Mouse (Mus musculus) hindbrain, embryonic 15.5 days (tissue): ENCODE results near the gene Htt. TPM values are rescaled to one million over a fixed set of nuclear protein-coding genes. Genes with fewer than 3 reads are reported as not detected.
A peak's percentile ranks its signal among the peaks of the same experiment; 100 is the strongest.

Experiments used
- ATAC-seq: fragments of 200-750 bp; cut with Nextera tagmentation; 2 replicates; pipeline ENCODE4 v1.8.0; 2017; ENCODE audit warnings: low read depth, moderate number of reproducible peaks, moderate TSS enrichment; ENCODE audit not compliant: low FRiP score
- H3K27ac ChIP-seq: fragments of 300-500 bp; sonication (generic); replicated peaks from 2 replicates; pipeline ENCODE4 v1.5.1; 2015; ENCODE audit warnings: mild to moderate bottlenecking, inconsistent platforms
- H3K27me3 ChIP-seq: fragments of 300-500 bp; sonication (generic); 2 replicates; pipeline ENCODE4 v1.6.1; 2015; ENCODE audit warnings: control low read depth, inconsistent platforms
- H3K36me3 ChIP-seq: fragments of 300-500 bp; sonication (generic); 2 replicates; pipeline ENCODE4 v1.6.1; 2015; ENCODE audit warnings: control low read depth, inconsistent platforms
- H3K4me1 ChIP-seq: fragments of 300-500 bp; sonication (generic); replicated peaks from 2 replicates; pipeline ENCODE4 v1.6.1; 2015; ENCODE audit warnings: control low read depth, inconsistent platforms
- H3K4me2 ChIP-seq: fragments of 300-500 bp; sonication (generic); 2 replicates; pipeline ENCODE4 v1.6.1; 2015; ENCODE audit warnings: moderate library complexity, mild to moderate bottlenecking, inconsistent platforms
- H3K4me3 ChIP-seq: fragments of 300-500 bp; sonication (generic); 2 replicates; pipeline ENCODE4 v1.5.1; 2015; ENCODE audit warnings: mild to moderate bottlenecking, inconsistent platforms
- H3K9ac ChIP-seq: fragments of 300-500 bp; sonication (generic); 2 replicates; pipeline ENCODE4 v1.6.1; 2015; ENCODE audit warnings: inconsistent platforms
- H3K9me3 ChIP-seq: fragments of 300-500 bp; sonication (generic); 2 replicates; pipeline ENCODE4 v1.6.1; 2016; ENCODE audit warnings: control low read depth, inconsistent platforms
- WGBS: fragments of 180-500 bp; shearing (Covaris S2); methylation state at CpG from one replicate; pipeline ENCODE4 v1.1.7; 2015; 5-methylcytosine and 5-hydroxymethylcytosine counted together
- polyA plus RNA-seq: library from polyadenylated mRNA; unstranded; fragments of >200 nt; fragmentation: Nextera tagmentation; extraction: Ambion mirVana; gene quantifications from 2 replicates; pipeline ENCODE4 v1.2.1, GENCODE M21; 2015

Gene Htt
- polyA plus RNA-seq, 1 experiment from 2014 or later = 13.8 TPM

DNA sequence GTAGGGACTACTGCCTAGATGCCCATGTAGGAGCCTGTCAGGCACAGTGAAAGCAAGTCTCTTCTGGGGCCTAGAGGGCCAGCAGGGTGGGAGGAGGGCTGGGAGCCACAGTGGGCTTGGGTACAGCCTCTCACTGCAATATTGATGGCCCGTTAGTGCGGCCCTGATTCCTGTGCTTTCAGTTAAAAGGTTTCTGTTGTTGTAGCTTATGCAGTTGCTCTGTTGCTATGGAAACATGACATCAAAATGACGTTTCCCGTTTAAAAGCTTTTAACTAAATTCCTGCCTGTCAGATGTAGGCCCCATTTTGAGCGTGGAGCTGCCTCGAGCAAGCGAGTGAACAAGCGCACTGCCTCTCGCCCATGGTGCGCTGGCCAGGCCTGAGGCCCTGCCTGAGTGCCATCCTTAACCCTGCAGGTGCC is 155.7 kb downstream of the Htt start:
- H3K4me3 ChIP-seq = no peak overlapping the region
- peak; percentile 55 for ATAC-seq
- peaks cover 13% of the 10 kb centered on the region for H3K4me1 ChIP-seq
- H3K36me3 ChIP-seq = no peaks in the 10 kb centered on the region
- no peaks in the 10 kb centered on the region for H3K9me3 ChIP-seq
- peak overlapping the region; percentile 23; the same call in 1 of the 2 replicates for H3K27ac ChIP-seq
- no peaks in the 10 kb centered on the region for H3K27me3 ChIP-seq
- no peak overlapping the region for H3K4me2 ChIP-seq
- 35% methylated on average over 10 of the region's 10 CpGs for WGBS
- H3K9ac ChIP-seq = no peak overlapping the region

GRCm38 (mm10) chr5:34918785-34919184 is 157.2 kb downstream of the Htt start:
- no peak overlapping the region for H3K9ac ChIP-seq
- H3K27me3 ChIP-seq = no peaks in the 10 kb centered on the region
- peaks cover 13% of the 10 kb centered on the region for H3K4me1 ChIP-seq
- no peak overlapping the region for H3K4me2 ChIP-seq
- no peak for ATAC-seq
- no peaks in the 10 kb centered on the region for H3K9me3 ChIP-seq
- peaks cover 8% of the 10 kb centered on the region for H3K36me3 ChIP-seq
- 85% methylated on average over 3 of the region's 3 CpGs for WGBS
- H3K27ac ChIP-seq = no peak overlapping the region
- no peak overlapping the region for H3K4me3 ChIP-seq

DNA sequence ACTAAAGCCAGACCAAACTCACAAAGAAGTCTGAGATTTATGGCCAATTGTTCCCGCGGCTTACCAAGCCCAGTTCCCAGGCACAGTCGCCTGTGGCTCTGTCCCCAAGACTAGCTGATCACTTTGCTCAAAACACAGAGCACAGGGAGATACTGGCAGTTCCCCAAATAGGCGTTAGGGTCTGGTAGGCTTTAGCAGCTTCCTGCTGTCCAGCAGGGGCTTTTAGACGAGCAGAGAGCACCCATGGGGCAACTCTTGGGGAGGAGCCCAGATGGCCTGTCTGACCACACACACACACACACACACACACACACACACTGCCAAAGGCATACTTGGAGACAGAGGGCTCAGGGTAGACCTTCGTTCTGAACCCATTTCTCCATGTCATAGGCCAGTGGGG is 161.0 kb downstream of the Htt start:
- no peaks in the 10 kb centered on the region for H3K9me3 ChIP-seq
- H3K4me2 ChIP-seq = no peak overlapping the region
- WGBS = 57% methylated on average over 6 of the region's 6 CpGs
- H3K27ac ChIP-seq = no peak overlapping the region
- no peak overlapping the region for H3K9ac ChIP-seq
- ATAC-seq = no peak
- peaks cover 1% of the 10 kb centered on the region; the same call in 1 of the 2 replicates for H3K4me1 ChIP-seq
- H3K36me3 ChIP-seq = peaks cover 14% of the 10 kb centered on the region
- no peak overlapping the region for H3K4me3 ChIP-seq
- H3K27me3 ChIP-seq = no peaks in the 10 kb centered on the region

DNA sequence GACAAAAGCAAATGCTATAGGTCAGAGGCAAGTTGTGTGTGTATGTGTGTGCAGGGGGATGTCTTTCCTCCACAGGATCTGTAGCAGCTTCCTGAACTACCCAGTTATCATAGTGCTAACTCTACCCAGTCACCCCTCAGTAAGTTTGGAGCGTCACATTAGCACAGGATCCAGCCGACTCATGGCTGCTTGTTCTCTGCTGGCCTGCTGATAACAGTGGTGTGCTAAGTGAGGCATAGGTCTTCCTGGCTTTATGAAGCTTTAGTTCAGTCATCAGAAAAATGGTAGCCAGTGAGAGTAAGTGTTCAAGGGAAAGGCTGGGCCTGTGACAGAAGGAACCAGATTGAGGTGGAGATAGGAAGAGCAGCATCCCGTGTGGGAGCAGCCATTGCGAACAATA is 162.4 kb downstream of the Htt start:
- H3K9me3 ChIP-seq = no peaks in the 10 kb centered on the region
- WGBS = 95% methylated on average over 4 of the region's 4 CpGs
- no peaks in the 10 kb centered on the region for H3K27me3 ChIP-seq
- no peak overlapping the region for H3K4me2 ChIP-seq
- peaks cover 14% of the 10 kb centered on the region for H3K36me3 ChIP-seq
- H3K4me1 ChIP-seq = no peaks in the 10 kb centered on the region
- H3K9ac ChIP-seq = no peak overlapping the region
- no peak overlapping the region for H3K27ac ChIP-seq
- ATAC-seq = no peak
- H3K4me3 ChIP-seq = no peak overlapping the region

- Histone ChIP-seq H3K27me3 (no peaks in the 10 kb centered on the region), H3K4me2 (no peak overlapping the region), H3K9me3 (no peaks in the 10 kb centered on the region), H3K27ac (no peak overlapping the region), H3K36me3 (peaks cover 14% of the 10 kb centered on the region), H3K4me1 (no peaks in the 10 kb centered on the region), H3K9ac (no peak overlapping the region), H3K4me3 (no peak overlapping the region)
- 83% methylated on average over 7 of the region's 7 CpGs for WGBS
- no peak for ATAC-seq
These were observed 163.0 kb downstream of the Htt start for GRCm38 (mm10) chr5:34924519-34924918.

DNA sequence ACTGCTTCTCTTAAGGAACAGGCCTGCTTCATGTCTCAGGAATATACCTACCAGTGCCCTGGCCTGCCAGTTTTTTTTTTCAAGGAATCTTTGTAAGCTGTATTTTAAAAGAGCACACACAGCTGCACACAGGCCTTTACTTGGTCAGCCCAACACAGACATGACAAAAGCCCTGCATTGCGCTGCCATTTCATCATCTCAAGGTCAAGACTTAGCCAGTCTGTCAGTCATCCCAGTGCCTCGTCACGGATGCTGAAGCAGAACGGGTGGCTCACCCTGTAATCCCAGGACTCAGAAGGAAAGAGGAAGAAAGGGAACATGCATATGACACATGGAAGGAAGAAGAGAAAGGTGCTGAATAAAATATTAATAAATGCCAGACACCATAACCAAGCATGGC is 166.1 kb downstream of the Htt start:
- ATAC-seq = no peak
- H3K4me1 ChIP-seq = peaks cover 23% of the 10 kb centered on the region
- no peaks in the 10 kb centered on the region for H3K9me3 ChIP-seq
- no peak overlapping the region for H3K4me3 ChIP-seq
- no peak overlapping the region for H3K9ac ChIP-seq
- no peaks in the 10 kb centered on the region for H3K27me3 ChIP-seq
- H3K4me2 ChIP-seq = no peak overlapping the region
- no peak overlapping the region for H3K27ac ChIP-seq
- WGBS = 84% methylated on average over 4 of the region's 4 CpGs
- H3K36me3 ChIP-seq = peaks cover 14% of the 10 kb centered on the region

GRCm38 (mm10) chr5:34930151-34930975 is 168.8 kb downstream of the Htt start:
- Histone ChIP-seq H3K9ac (no peak overlapping the region), H3K9me3 (no peaks in the 10 kb centered on the region), H3K4me1 (peaks cover 23% of the 10 kb centered on the region), H3K36me3 (no peaks in the 10 kb centered on the region), H3K27ac (peak overlapping the region; percentile 37; the same call in 1 of the 2 replicates), H3K4me3 (no peak overlapping the region), H3K4me2 (no peak overlapping the region), H3K27me3 (no peaks in the 10 kb centered on the region)
- WGBS = 53% methylated on average over 9 of the region's 9 CpGs
- ATAC-seq = no peak

- Histone ChIP-seq H3K9me3 (no peaks in the 10 kb centered on the region), H3K4me1 (peaks cover 23% of the 10 kb centered on the region), H3K4me3 (no peak overlapping the region), H3K36me3 (no peaks in the 10 kb centered on the region), H3K4me2 (no peak overlapping the region), H3K27ac (peak overlapping the region; percentile 37), H3K9ac (no peak overlapping the region), H3K27me3 (no peaks in the 10 kb centered on the region)
- ATAC-seq = no peak
- 74% methylated on average over 2 of the region's 2 CpGs for WGBS
These were observed 169.6 kb downstream of the Htt start for GRCm38 (mm10) chr5:34931091-34931490.

DNA sequence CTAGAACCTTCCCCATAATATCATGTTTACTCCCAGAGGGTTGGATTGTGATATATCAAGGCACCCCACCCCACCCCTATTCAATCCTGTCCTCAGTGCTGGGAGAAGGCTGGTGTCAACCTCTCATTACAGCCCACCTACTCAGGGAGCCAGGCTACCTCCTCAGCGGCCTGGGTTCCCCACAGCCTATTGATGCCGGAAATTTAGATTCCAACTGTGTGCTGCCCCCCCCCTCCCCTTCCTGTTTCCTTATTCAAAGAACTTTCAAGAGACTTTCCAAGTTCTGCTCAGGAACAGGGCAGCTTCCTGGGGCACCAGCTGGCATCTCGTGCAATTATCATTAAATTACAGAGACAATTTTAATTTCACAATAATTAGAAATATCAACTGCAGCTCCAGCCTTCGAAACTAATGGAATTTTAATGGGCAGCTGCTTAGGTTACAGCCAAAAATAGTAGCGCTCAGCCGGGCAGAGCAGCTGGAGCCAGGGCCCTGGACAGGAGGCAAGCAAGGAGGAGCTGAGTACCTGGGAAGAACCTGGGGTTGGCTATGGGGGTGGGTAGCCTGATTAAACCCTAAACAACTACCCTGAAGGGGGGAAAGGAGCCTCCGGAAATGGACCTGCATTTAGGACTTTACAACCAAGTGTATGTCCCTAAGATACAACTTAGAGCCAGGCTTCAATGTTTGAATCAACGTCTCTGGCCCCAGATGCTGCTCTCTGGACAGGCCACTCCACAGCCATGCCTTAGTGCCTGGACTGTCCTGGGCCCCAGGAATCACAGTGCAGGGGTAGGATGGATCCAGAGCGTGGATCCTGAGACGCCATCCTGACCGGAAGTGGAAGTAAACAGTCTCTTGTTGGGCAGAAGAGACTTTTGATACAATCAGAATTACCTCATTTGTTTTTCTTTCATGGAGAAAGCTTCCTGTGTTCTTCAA is 170.2 kb downstream of the Htt start:
- Histone ChIP-seq H3K27me3 (no peaks in the 10 kb centered on the region), H3K4me3 (no peak overlapping the region), H3K4me1 (peaks cover 23% of the 10 kb centered on the region), H3K9ac (no peak overlapping the region), H3K9me3 (no peaks in the 10 kb centered on the region), H3K36me3 (no peaks in the 10 kb centered on the region), H3K4me2 (no peak overlapping the region), H3K27ac (peak overlapping the region; percentile 57)
- ATAC-seq = peak; percentile 74
- 41% methylated on average over 11 of the region's 11 CpGs for WGBS

- WGBS = 24% methylated on average over 4 of the region's 4 CpGs
- Histone ChIP-seq H3K36me3 (no peaks in the 10 kb centered on the region), H3K4me3 (no peak overlapping the region), H3K27me3 (no peaks in the 10 kb centered on the region), H3K27ac (peak overlapping the region; percentile 57), H3K9me3 (no peaks in the 10 kb centered on the region), H3K4me2 (no peak overlapping the region), H3K9ac (no peak overlapping the region), H3K4me1 (peaks cover 23% of the 10 kb centered on the region)
- ATAC-seq = no peak
These were observed 170.9 kb downstream of the Htt start for GRCm38 (mm10) chr5:34932458-34932806.

DNA sequence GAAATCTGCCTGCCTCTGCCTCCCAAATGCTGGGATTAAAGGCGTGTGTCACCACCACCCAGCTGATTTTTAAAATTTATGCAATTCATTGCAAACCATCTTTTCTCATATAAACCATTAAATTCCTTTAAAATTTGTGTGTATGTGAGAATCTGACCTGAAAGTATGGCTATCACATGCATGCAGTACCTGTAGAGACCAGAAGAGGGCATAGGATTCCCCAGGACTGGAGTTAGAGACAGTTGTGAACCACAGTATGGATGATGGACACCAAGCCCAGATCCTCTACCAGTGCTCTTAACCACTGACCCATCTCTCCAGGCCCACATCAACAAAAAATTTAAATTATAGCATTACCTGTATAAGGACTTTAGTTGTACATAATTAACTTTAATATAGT is 171.9 kb downstream of the Htt start:
- no peak overlapping the region for H3K9ac ChIP-seq
- H3K36me3 ChIP-seq = no peaks in the 10 kb centered on the region
- no peak for ATAC-seq
- H3K27ac ChIP-seq = no peak overlapping the region
- H3K27me3 ChIP-seq = no peaks in the 10 kb centered on the region
- WGBS = 97% methylated on average over 1 of the region's 1 CpGs
- no peak overlapping the region for H3K4me2 ChIP-seq
- peaks cover 23% of the 10 kb centered on the region for H3K4me1 ChIP-seq
- H3K4me3 ChIP-seq = no peak overlapping the region
- H3K9me3 ChIP-seq = no peaks in the 10 kb centered on the region
